Mouse (Mus musculus): Measurements from ENCODE around the gene Gm4631.
"Not testable (repeated sequence)": the region's sequence is repeated elsewhere in the genome, so short reads cannot be mapped to it uniquely, and the experiment has no call there.

Gm4631 gene

GRCm38 (mm10) chr2:175338097-175338496, at the start of gene Gm4631:
Gm4631 (minus strand) TSS chr2:175338197.
- DNase-seq = not testable (repeated sequence)

- DNase-seq = not testable (repeated sequence)
Observed at GRCm38 (mm10) chr2:175372136-175372535, 34.1 kb upstream of the Gm4631 start, which contains the start of gene Zfp968. Zfp968 (plus strand) TSS chr2:175372436.

GRCm38 (mm10) chr2:175274825-175275224, 63.2 kb downstream of the Gm4631 start, which contains the start of gene Gm14440:
Gm14440 (plus strand) TSS chr2:175275125.
- DNase-seq = not testable (repeated sequence)
